Mouse (Mus musculus): Measurements from ENCODE around the gene Nfkbib. TPM values are rescaled to one million over a fixed set of nuclear protein-coding genes. Genes with fewer than 3 reads are reported as not detected.
A peak's percentile ranks its signal among the peaks of the same experiment; 100 is the strongest.

The Nfkbib gene
- total RNA-seq, 2 experiments from 2014 or later: 13.3 to 19.5 TPM

DNA sequence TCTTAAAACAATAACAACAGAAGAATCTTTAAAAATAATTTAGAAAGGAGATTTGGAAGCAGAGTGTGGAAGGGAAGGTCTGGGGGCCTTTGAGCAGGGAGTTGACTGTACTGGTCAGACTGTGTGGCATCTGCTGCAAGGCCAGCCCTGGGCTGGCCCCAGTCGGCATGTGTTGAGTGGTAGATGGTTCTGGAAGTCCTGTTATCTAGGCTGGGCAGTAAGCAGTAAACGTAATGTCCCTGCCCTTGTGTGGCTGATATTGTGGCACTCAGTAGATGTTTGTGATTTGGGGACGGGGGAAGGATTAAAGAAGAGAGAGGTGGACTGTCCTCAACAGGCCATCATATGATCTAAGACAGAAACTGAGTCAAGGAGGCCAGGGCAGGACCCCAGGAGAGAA, 3.0 kb upstream of the Nfkbib start:
- ATAC-seq (ENCODE audit: poor library complexity, severe bottlenecking): no peak

DNA sequence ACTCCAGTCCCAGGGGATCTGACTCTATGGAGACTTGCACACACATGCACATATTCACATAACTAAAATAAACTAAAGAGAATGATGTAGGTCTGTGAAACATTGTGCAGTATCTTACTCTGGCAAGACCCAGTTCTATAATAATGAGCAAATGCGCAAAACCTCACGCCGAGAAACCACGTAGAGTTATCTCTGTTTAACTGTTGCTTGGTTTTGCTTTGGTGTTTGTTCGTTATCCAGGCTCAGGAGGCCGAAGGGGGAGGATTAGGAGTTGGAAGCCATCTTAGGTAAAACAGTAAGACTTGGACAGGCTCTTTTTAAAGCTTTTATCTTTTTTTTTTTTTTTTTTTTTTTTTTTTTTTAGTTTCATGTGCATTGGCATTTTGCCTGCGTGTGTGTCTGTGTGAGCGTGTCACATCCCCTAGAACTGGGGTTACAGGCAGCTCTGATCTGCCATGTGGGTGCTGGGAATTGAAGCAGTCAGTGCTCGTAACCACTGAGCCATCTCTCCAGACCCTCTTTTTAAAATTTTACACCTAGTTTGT, 2.2 kb upstream of the Nfkbib start:
- no peak for ATAC-seq (ENCODE audit: poor library complexity, severe bottlenecking)

DNA sequence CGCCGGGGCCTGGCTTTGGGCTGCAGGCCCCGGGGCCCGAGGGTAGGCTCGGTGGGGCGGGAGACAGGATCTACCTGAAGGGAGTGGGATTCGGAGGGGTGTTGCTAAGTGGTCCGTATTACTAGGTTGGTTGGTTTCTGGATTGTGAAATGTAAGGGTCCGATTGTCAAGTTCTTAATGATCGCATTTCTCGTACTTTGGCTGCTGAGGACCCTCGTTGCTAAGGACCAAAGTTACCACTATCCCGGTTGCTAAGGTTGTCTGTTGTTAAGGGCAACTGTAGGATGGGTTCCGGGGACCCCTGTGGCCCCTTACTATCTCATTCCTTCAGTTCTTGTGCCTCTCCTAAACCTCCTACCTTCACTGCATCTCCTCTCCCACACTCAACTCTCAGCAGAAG, 402 bp downstream of the Nfkbib start:
- no peak for ATAC-seq (ENCODE audit: poor library complexity, severe bottlenecking)

DNA sequence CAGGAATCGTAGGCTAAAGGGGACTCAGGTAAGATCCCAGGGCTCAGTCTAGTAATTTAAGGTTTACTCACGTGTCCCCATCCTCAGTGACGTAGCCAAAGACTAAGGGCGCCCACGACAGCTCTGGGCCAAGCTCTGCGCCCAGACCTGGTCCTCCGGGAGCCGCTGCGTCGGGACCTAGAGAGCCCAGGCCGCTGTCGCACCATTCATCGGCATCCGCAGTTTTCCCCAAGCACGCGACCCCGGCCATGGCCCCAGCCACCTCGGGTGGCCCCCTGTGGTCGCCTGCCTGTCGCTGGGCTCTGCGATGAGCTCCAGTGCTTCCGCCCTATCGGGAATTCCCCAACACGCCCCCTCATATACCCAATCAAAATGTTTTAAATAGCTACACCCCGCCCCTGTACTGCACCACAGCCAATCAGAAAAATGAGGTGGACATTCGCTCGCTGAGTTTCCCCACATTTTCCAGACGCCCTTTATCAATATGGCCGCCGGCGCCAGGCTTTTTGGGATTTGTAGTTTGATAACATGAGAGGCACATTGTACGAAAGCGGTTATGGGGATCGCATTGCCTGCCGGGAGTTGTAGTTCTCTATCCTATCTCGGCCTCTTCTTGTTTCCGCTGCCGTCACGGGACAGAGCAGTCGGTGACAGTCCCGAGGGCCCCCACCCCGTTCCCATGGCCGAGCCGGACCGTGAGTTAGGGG, 986 bp downstream of the Nfkbib start, which contains the start of gene Sirt2:
Gene Sirt2, plus strand, starts transcription at position 563 of the 707 bp plus-strand sequence.
- ATAC-seq (ENCODE audit: poor library complexity, severe bottlenecking): peak; percentile 96

DNA sequence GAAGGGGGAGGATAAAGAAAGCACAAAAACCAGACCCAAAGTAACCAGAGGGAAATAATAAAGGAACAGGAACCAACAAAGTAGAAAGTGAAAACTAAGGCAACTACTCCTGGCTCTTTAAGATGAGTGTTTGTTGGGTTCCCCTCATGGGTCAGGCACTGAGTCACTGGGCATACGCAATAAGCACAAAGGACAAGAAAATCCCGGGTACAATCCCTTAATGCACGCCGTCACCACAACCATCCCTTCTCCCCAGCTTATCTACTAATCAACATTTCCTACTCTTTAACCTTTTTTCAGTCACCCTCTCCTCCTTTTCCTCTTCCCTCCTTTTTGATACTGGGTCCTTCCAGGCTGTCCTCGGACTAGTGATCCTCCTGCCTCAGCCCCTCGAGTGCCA, 2.1 kb downstream of the Nfkbib start:
- ATAC-seq (ENCODE audit: poor library complexity, severe bottlenecking): no peak; the same call in 1 of the 2 replicates

DNA sequence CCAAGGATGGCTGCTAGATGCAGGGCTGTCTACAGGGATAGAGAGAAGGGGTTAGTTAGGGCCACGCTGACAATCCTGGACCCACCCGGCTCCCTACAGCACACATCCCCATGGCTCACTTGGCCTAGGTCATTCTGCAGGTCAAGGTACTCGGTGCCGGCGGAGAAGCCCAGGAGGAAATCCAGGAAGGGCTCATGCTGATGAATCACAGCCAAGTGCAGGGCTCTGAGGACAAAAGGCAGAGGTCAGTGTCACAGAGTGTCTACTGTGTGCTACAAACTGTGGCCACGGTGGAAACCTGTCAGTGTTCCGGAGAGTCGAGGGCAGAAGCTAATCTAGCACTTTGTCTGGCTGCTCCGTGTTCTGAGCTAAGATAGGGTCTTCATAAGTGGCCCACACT, 5.4 kb downstream of the Nfkbib start:
- no peak for ATAC-seq (ENCODE audit: poor library complexity, severe bottlenecking)

DNA sequence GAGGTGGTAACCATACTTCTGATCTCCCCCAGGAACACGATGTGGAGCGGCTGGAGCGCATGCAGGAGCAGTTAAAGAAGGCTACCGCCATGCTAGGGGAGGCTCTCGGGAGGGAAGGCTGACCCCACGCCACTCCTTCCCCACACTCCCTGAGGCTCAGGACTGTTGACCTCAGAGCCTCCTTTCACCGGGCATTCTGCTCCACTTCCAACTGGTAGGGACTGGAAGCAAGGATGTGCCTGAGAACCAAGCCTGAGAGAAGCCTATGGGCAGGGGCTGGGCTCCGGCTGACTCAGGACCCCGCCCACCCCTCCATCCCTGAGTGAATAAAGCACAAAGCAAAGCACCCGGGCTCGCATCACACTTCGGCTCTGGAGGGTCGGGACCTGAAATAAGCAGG, 8.7 kb downstream of the Nfkbib start:
- no peak for ATAC-seq (ENCODE audit: poor library complexity, severe bottlenecking)

DNA sequence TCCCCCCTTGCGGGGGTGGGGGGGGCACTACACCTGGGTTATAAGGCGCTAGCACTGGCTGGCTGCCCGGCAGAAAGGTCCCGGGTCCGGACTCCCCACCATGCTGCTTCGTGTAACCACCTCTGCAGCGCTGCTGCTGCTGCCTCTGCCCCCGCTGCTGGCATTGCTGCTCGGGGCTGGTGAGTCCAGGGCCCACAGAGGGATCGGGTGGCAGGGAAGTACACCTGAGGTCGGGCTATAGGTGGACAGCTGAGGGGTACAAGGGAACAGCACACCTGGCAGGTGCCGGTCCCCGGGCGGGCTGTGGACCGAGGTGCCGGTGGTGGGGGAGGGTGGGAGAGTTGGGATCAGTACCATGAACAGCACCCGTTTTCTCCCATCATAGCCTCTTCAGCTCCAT, 11.2 kb downstream of the Nfkbib start, which contains the start of gene Ccer2:
Gene Ccer2, plus strand, starts transcription at position 96 of the 400 bp plus-strand sequence.
- ATAC-seq (ENCODE audit: poor library complexity, severe bottlenecking): no peak

DNA sequence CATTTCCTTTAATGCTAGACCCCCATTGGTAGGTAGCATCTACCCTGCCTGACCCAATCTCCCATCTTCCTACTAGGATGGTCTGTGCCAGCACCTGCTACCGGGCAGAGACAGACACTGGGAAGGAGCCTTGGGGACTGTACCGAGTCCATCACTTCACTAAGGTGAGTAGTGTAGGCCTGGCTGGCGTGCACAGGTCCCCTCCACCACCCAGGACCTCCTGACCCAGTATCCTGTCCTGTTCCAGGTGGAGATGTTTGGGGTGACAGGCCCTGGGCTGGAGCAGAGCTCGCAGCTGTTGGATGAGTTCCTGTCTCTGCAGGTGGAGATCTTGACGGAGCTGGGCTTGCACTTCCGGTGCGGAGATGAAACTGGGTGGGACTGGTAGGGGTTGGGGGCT, 17.4 kb downstream of the Nfkbib start:
- no peak for ATAC-seq (ENCODE audit: poor library complexity, severe bottlenecking)

DNA sequence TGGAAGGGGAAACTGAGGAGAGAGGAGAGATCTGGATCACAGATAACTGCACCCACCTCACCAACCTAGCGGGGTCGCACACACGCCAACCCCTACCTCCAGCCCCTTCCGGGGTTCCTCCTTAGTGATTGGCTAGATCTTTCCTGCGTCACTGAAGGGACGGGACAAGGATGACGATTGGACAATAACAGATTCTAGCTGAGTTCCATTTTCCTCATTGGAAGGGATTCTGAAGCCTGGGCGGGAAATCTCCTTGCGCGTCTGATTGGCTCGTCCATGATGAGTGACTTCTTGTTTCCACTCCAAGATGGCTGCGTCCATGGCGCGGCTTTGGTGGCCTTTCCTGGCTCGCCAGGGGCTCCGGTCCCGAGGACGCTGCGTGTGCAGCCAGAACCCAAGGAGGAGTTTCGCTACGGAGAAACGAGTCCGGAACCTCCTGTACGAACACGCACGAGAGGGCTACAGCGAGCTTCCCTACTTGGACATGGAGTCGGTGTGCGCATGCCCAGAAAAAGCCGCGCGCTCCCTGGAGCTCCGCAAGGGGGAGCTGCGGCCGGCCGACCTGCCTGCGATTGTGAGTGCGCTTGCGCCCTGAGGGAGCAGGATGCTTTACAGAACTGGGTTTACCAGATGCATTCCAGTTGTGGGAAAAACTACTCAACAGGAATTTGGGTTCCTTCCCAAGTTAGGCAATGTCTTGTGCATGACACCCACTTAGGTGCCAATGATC, 25.4 kb downstream of the Nfkbib start, which contains the start of the genes Mrps12 and Sars2:
Gene Mrps12, minus strand, starts transcription at position 112 of the 730 bp plus-strand sequence.
Gene Sars2, plus strand, starts transcription at position 284 of the 730 bp plus-strand sequence.
- peak; percentile 97 for ATAC-seq (ENCODE audit: poor library complexity, severe bottlenecking)

DNA sequence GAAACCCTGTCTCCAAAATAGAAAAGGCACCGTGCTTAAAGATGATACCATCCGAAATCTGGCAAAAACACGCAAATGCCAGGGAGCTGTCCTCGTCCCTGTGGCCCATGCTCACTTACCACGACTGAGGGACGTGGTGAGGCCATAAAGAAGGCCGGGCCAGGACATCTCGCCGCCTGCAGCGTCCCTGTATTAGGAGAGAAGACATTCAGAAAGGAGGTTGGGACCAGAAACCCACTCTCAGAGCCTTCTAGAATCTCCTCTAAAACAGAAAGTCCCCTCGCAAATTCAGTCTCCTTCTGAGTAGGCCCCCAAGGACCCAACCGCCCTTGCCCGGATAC, 26.0 kb downstream of the Nfkbib start:
- peak; percentile 22 for ATAC-seq (ENCODE audit: poor library complexity, severe bottlenecking)

DNA sequence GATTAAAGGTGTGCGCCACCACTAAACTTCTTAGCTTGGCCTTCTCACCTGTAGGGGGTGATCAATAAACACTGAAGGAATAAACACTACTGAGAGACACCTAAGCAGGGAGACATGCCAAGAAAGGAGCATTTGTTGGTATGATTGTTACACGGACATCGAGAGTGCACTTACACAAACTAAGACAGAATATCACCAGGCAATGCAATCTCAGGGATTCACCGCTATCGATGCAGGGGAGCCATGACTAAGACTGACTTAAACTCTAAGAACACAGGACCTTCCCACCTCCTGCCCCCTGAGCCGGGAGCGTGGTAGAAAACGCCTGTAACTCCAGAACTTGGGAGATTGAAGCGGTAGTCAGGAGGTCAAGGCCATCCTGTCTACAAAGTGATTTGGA, 26.4 kb downstream of the Nfkbib start:
- ATAC-seq (ENCODE audit: poor library complexity, severe bottlenecking): no peak

DNA sequence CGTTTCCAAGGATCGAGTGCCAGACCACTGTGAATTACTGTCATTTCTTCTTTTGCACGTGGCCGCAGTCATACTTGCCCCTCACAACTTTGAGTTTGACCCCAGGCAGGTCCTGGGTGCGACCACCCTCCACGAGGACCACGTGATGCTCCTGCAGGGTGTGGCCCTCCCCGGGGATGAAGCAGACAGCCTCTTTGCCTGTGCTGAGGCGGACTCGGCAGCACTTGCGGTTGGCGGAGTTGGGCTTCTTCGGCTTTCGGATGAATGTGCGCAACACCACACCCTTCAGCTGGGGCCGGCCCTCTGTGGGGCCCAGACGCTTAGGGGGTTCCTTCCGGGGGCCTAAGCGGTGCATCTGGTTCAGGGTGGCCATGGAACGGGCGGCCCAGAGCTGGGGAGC, 27.5 kb downstream of the Nfkbib start:
- no peak for ATAC-seq (ENCODE audit: poor library complexity, severe bottlenecking)

DNA sequence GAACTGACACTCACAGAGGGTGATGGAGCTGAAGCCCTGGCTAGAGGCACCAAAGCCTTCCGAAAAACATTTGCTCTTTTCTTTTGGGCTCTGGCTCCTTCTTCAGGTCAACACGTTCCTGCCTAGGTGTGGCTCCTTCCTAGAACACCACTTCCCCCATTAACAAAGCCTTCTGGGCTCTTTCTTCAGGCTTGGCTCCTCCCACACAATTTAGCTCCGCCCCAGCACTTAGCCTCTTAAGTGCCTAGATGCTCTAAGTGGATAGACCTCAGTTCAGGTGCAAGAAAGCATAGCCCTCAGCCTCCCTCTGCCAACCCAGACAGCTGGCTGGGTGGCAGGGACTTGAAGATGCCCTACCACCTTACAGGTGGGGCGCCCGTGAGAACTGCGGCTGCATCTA, 31.6 kb downstream of the Nfkbib start:
- ATAC-seq (ENCODE audit: poor library complexity, severe bottlenecking): no peak

DNA sequence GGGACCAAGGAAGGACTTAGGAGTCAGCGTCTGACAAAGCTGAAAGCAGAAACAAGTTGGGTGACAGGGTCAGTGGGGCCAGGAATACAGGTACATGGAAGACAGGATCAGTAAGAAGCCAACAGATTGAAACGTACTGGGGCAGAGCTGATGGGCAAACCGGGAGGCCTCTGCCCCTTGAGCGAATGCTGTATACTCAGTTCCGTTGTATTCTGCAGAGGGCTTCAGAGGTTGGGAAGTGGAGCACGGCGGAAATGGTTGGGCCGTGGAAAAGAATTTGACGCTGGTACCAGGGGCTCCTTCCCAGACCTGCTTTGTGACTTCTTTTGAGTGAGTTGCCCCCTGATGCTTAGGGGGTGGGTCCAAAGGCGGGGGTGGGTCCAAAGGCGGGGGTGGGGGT, 34.1 kb downstream of the Nfkbib start:
- 0 out of 2 replicates have a peak, but pooled peaks have one; percentile 17 for ATAC-seq (ENCODE audit: poor library complexity, severe bottlenecking)

DNA sequence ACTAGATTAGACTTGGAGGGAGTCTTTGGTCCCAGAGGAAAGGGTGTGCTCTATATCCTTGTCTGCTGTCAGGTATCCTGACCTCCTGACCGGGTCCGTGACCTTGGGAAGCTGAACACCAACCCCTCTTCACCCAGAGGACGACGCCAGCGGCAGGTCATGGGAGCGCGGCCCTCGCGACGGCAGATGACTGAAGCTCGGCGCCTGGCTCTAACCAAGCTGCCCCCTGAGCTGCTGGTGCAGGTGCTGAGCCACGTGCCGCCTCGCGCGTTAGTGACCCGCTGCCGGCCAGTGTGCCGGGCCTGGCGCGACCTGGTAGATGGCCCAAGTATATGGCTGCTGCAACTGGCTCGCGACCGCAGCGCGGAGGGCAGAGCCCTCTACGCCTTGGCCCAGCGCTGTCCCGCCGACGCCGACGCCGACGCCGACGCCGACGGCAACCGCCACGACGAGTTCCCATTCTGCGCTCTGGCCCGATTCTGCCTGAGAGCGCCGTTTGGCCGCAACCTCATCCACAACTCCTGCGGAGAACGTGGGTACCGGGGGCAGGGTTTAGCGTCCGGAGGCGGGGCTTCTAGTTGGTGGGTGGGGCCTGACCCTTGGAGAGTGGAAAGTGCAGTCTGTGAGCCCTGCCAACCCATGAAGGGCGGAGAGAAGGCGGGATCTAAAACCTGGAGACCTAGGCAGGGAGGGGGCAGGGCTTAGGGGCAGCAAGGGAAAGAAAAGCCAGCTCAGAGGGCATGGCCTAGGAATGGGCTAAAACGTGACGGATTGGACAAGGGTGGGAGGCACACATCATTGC, 34.8 kb downstream of the Nfkbib start:
- ATAC-seq (ENCODE audit: poor library complexity, severe bottlenecking): peak; percentile 97

DNA sequence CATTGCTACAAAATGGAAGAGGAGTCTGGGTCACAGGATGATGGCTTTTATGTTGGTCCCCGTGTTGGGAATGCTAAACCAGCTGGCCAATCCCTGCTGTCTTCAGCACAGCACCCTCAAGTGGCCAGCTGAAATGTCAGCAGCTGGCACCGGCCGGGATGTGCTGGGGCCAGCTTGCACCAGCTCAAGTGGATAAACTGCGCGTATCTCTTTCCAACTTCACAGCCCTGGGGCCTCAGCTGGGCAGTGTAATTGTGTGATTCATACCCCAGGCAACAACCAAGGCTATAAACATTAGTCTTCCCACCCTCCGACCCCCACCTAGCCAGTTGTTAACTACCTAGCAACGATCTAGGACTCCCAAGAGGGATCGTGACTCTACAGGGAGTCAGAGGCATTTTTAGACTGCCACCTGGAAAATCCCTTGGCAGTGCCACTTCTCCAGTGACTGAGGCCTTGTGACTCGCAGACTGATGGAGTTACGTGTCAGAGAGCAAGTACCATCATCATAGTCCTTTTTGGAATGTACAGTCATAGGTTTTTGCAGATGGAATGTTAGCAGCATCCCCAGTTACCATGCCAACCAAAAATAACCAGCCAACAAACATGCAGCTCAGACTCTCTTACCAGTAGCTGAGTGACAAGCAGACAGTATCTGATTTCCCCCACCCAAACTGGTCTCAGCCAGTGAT, 39.5 kb downstream of the Nfkbib start:
- no peak for ATAC-seq (ENCODE audit: poor library complexity, severe bottlenecking)

DNA sequence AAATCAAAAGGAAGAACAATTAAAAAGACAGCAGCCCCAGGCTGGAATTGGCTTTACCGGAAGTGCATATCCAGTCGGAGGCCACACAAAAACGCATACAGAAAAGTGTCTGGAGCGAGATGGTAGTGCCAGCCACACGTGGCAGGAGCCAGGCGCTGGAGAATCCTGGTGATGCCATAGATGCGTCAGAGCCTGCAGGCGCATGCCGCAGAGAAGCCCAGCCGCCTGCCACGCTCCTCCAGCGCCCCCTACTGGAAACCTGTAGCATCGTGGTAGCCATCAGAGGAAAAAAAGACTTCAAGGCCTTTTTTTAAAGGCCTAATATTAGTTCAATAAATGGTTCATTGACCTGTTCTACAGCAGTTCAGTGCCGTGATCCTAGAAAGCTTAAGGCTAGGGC, 40.7 kb downstream of the Nfkbib start:
- ATAC-seq (ENCODE audit: poor library complexity, severe bottlenecking): peak; percentile 97

DNA sequence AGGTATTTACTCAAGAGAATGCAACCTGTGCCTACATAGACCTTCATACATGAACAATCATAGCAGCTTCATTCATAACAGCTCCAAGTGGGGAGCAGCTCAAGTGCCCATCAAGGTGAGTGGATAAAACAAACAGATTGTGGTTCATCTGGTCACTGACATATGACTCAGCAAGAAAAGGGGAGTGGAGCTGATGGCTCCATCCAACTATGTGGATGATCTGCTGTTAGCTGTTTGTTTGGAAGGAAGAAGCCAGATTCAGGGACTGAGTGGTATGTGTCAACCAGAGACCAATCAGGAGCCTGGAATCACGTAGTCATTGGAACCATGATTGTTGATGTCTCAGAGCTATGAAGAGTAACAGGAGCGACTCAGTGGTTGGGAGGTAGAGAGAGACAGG, 42.7 kb downstream of the Nfkbib start:
- no peak for ATAC-seq (ENCODE audit: poor library complexity, severe bottlenecking)

DNA sequence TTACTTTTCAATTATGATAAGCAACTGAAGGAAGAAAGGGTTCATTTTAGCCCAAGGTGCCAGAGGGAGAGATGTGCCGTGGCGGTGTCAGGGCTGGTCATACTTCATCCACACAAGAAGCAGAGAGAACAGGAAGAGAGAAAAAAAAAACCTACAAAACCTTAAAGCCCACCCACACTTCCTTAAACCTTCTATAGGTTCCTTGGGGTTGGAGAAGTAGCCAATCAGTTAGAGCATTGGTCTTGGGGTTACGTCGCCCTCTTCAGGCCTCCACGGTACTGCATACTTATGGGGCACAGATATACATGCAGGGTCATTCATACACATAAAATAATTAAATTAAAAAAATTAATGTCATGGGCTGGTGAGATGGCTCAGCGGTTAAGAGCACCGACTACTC, 45.2 kb downstream of the Nfkbib start:
- ATAC-seq (ENCODE audit: poor library complexity, severe bottlenecking): peak; percentile 40; the same call in 1 of the 2 replicates
